10 mouse cellular contexts compared by ENCODE assay signal in genomic region chr5:143655511-143655943, GRCm38 (mm10). TPM values are rescaled to one million over a fixed set of nuclear protein-coding genes. Genes with fewer than 3 reads are reported as not detected.
DNase-seq lines count a peak whose midpoint lies in the region; ATAC-seq and TF ChIP-seq lines count a peak whose summit lies in the region.
"Had no signal": no experiment of that assay in that cellular context is flagged by ENCODE, and none has a peak within 500 bp of the region (broad histone marks: within the 10 kb centered on the region; RNA-seq: fewer than 3 reads in every experiment).

No protein-coding gene starts in this region.

- H3K27me3 ChIP-seq in heart, postnatal 0 days (ENCODE audit: control insufficient read depth, insufficient read depth, low read length): no peaks in the 10 kb centered on the region
- H3K27me3 ChIP-seq in thymus, adult 2 months (ENCODE audit: control insufficient read depth, insufficient read depth, low read length): no peaks in the 10 kb centered on the region
- H3K27me3 ChIP-seq in limb, embryonic 13.5 days: no peaks in the 10 kb centered on the region
- H3K27me3 ChIP-seq in stomach, embryonic 15.5 days (replicated peaks): no peaks in the 10 kb centered on the region

- TF ChIP-seq POLR2A in thymus, adult 2 months (IDR thresholded peaks at IDR 0.05; ENCODE audit: control insufficient read depth, extremely low read depth, insufficient read depth, low read length, poor library complexity): no peak

- no peak overlapping the region for H3K9ac ChIP-seq in heart, postnatal 0 days (replicated peaks; ENCODE audit: low read depth, low read length)
- H3K9ac ChIP-seq in limb, embryonic 13.5 days: no peak overlapping the region
- H3K9ac ChIP-seq in stomach, embryonic 15.5 days: no peak overlapping the region

- no peak for DNase-seq in heart, postnatal 0 days (ENCODE audit: low spot score)
- DNase-seq in heart, postnatal 4 days: no peak
- no peak for DNase-seq in thymus, adult 2 months
- DNase-seq in thymus, postnatal 36 days: no peak
- no peak for DNase-seq in layer of hippocampus, postnatal 10 days (ENCODE audit: low spot score in 2 of 2)
- DNase-seq in adrenal gland, adult 18-20 months (ENCODE audit: low spot score in 2 of 2): no peak
- DNase-seq: thymus, adult 18-20 months had no signal

- WGBS in heart, postnatal 0 days: 35% methylated on average over 4 of the region's 4 CpGs
- WGBS in thymus, adult 2 months: 78% methylated on average over 4 of the region's 4 CpGs
- WGBS in limb, embryonic 13.5 days: 56% methylated on average over 4 of the region's 4 CpGs
- 58% methylated on average over 4 of the region's 4 CpGs for WGBS in stomach, embryonic 15.5 days

- TF ChIP-seq EP300 in heart, postnatal 0 days (IDR thresholded peaks at IDR 0.05; ENCODE audit: low read depth): no peak

- ATAC-seq in heart, postnatal 0 days (ENCODE audit: insufficient read depth, low read depth): no peak
- ATAC-seq in limb, embryonic 13.5 days (ENCODE audit: low FRiP score, low read depth): no peak
- no peak for ATAC-seq in stomach, embryonic 15.5 days (ENCODE audit: insufficient read depth, low FRiP score, low read depth)
- ATAC-seq: hindbrain, embryonic 16.5 days had no signal

- H3K36me3 ChIP-seq in heart, postnatal 0 days (replicated peaks; ENCODE audit: control insufficient read depth, insufficient read depth, low read length): 0 out of 2 replicates have a peak, but pooled peaks cover 3% of the 10 kb centered on the region
- H3K36me3 ChIP-seq in thymus, adult 2 months (ENCODE audit: control insufficient read depth, insufficient read depth, low read length): no peaks in the 10 kb centered on the region
- peaks cover 3% of the 10 kb centered on the region; the same call in 1 of the 2 replicates for H3K36me3 ChIP-seq in limb, embryonic 13.5 days
- no peaks in the 10 kb centered on the region for H3K36me3 ChIP-seq in stomach, embryonic 15.5 days

- H3K4me2 ChIP-seq in heart, postnatal 0 days (ENCODE audit: low read depth, low read length): no peak overlapping the region
- no peak overlapping the region for H3K4me2 ChIP-seq in limb, embryonic 13.5 days (replicated peaks)
- H3K4me2 ChIP-seq in stomach, embryonic 15.5 days: no peak overlapping the region

- no peak for TF ChIP-seq CTCF in heart, postnatal 0 days (IDR thresholded peaks at IDR 0.05; ENCODE audit: low read depth)
- no peak for TF ChIP-seq CTCF in thymus, adult 2 months (IDR thresholded peaks at IDR 0.05; ENCODE audit: borderline replicate concordance, control insufficient read depth, extremely low read depth, insufficient read depth, low read length, poor library complexity)

- H3K9me3 ChIP-seq in heart, postnatal 0 days (replicated peaks; ENCODE audit: control insufficient read depth, low read length): no peaks in the 10 kb centered on the region
- H3K9me3 ChIP-seq in limb, embryonic 13.5 days: peaks cover 2% of the 10 kb centered on the region; the same call in 1 of the 2 replicates
- no peaks in the 10 kb centered on the region for H3K9me3 ChIP-seq in stomach, embryonic 15.5 days

- no peak overlapping the region for H3K4me3 ChIP-seq in heart, postnatal 0 days (ENCODE audit: low read depth, low read length)
- no peak overlapping the region for H3K4me3 ChIP-seq in thymus, adult 2 months (ENCODE audit: control insufficient read depth, insufficient read depth, low read length)
- no peak overlapping the region for H3K4me3 ChIP-seq in limb, embryonic 13.5 days
- H3K4me3 ChIP-seq in stomach, embryonic 15.5 days (replicated peaks): no peak overlapping the region

- peak overlapping the region; percentile 87 for H3K27ac ChIP-seq in heart, postnatal 0 days (ENCODE audit: low read depth)
- peak overlapping the region; percentile 8; the same call in 1 of the 2 replicates for H3K27ac ChIP-seq in thymus, adult 2 months (ENCODE audit: control insufficient read depth, insufficient read depth, low read length)
- peak overlapping the region; percentile 95; the same call in 1 of the 2 replicates for H3K27ac ChIP-seq in limb, embryonic 13.5 days
- peak overlapping the region; percentile 90 for H3K27ac ChIP-seq in stomach, embryonic 15.5 days

- peaks cover 56% of the 10 kb centered on the region for H3K4me1 ChIP-seq in heart, postnatal 0 days (ENCODE audit: control insufficient read depth, insufficient read depth)
- H3K4me1 ChIP-seq in thymus, adult 2 months (replicated peaks; ENCODE audit: control insufficient read depth, insufficient read depth, low read length): peaks cover 24% of the 10 kb centered on the region
- H3K4me1 ChIP-seq in limb, embryonic 13.5 days: peaks cover 77% of the 10 kb centered on the region
- H3K4me1 ChIP-seq in stomach, embryonic 15.5 days: peaks cover 28% of the 10 kb centered on the region

RNA-seq across cellular contexts. Expression of gene Cyth3, which starts 33.3 kb away (rescaled TPM):
- total RNA-seq in heart, postnatal 0 days (2014; rRNA removed; ENCODE audit: low replicate concordance): 84.1 and 115 TPM in 2 replicates
- 42.8 and 45.2 TPM in 2 replicates for polyA plus RNA-seq in heart, postnatal 0 days (2015; fragmentation: Nextera tagmentation; extraction: Ambion mirVana)
- total RNA-seq in heart, postnatal 4 days (2021): 100 to 1,000 TPM in 1 of 2 experiments, 10 to 100 TPM in 1; 95.3 to 102 TPM
- polyA plus RNA-seq in thymus, adult 2 months (2012; rRNA removed): 12.9 and 13.4 TPM in 2 replicates
- polyA plus RNA-seq in limb, embryonic 13.5 days (2015; fragmentation: Nextera tagmentation; extraction: Ambion mirVana): 60.7 and 61.3 TPM in 2 replicates
- 49.8 and 53.9 TPM in 2 replicates for polyA plus RNA-seq in stomach, embryonic 15.5 days (2015; fragmentation: Nextera tagmentation; extraction: Ambion mirVana)
- total RNA-seq in layer of hippocampus, postnatal 10 days (2021): 10 to 100 TPM; 52.0 to 65.7 TPM
- 100 to 1,000 TPM in 1 of 2 experiments, 10 to 100 TPM in 1; 81.9 to 153 TPM for total RNA-seq in adrenal gland, adult 18-20 months (2021)

Comparison
In these comparisons a context has a peak if more than half of its experiments do, and no peak if none do; other contexts are left out.
1. H3K27ac ChIP-seq: peak in every context shown above with its lines; median percentile 95 in limb, embryonic 13.5 days; 90 in stomach, embryonic 15.5 days; 87 in heart, postnatal 0 days; 8 in thymus, adult 2 months.